Mouse (Mus musculus) midbrain, embryonic 12.5 days (tissue): ENCODE data around the gene Fgd6. TPM values are rescaled to one million over a fixed set of nuclear protein-coding genes. Genes with fewer than 3 reads are reported as not detected.

Experiments used
- ATAC-seq: fragments of 200-750 bp; cut with Nextera tagmentation; 2 replicates; pipeline ENCODE4 v1.8.0; 2017; ENCODE audit warnings: low read depth, moderate TSS enrichment, moderate library complexity; ENCODE audit not compliant: low FRiP score
- H3K27ac ChIP-seq: fragments of 300-500 bp; sonication (generic); replicated peaks from 2 replicates; pipeline ENCODE4 v1.5.1; 2016; ENCODE audit warnings: mild to moderate bottlenecking
- H3K27me3 ChIP-seq: fragments of 300-500 bp; sonication (generic); 2 replicates; pipeline ENCODE4 v1.6.1; 2016; ENCODE audit warnings: mild to moderate bottlenecking
- H3K36me3 ChIP-seq: fragments of 300-500 bp; sonication (generic); 2 replicates; pipeline ENCODE4 v1.6.1; 2016
- H3K4me1 ChIP-seq: fragments of 300-500 bp; sonication (generic); 2 replicates; pipeline ENCODE4 v1.6.1; 2016
- H3K4me2 ChIP-seq: fragments of 300-500 bp; sonication (generic); replicated peaks from 2 replicates; pipeline ENCODE4 v1.6.1; 2016; ENCODE audit warnings: mild to moderate bottlenecking, moderate library complexity
- H3K4me3 ChIP-seq: fragments of 300-500 bp; sonication (generic); 2 replicates; pipeline ENCODE4 v1.5.1; 2016; ENCODE audit warnings: mild to moderate bottlenecking
- H3K9ac ChIP-seq: fragments of 300-500 bp; sonication (generic); replicated peaks from 2 replicates; pipeline ENCODE4 v1.6.1; 2016; ENCODE audit warnings: mild to moderate bottlenecking, moderate library complexity
- H3K9me3 ChIP-seq: fragments of 300-500 bp; sonication (generic); 2 replicates; pipeline ENCODE4 v1.6.1; 2016; ENCODE audit warnings: mild to moderate bottlenecking
- WGBS: fragments of 180-500 bp; shearing (Covaris S2); methylation state at CpG from one replicate; pipeline ENCODE4 v1.1.7; 2016; 5-methylcytosine and 5-hydroxymethylcytosine counted together
- polyA plus RNA-seq: library from polyadenylated mRNA; unstranded; fragments of >200 nt; fragmentation: Nextera tagmentation; extraction: Ambion mirVana; gene quantifications from 2 replicates; pipeline ENCODE4 v1.2.1, GENCODE M21; 2016

The Fgd6 gene
- polyA plus RNA-seq, 1 experiment from 2014 or later = 4.9 TPM

DNA sequence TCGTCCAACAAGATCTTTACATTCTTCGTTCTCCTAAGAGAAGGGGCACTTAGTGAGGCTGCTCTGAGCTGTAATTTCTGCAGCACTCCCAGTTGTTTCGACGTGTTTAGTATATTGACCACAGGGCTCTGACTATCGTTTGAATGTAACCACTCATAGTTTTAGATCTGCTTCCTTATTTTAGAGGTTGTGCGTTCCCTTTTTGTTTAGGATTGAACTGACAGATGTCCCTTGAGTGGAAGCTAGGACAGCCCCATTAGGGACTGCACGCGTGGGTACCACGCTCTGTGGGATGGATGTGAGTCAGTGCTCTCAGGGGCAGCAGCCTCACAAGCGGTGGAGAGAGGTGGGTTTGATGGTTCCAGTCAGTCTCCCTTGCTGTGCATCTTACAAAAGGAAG lies 69.7 kb downstream of the Fgd6 start:
- H3K27ac ChIP-seq = no peak overlapping the region
- 93% methylated on average over 10 of the region's 10 CpGs for WGBS
- H3K9ac ChIP-seq = no peak overlapping the region
- ATAC-seq = no peak
- H3K27me3 ChIP-seq = no peaks in the 10 kb centered on the region
- H3K4me1 ChIP-seq = no peaks in the 10 kb centered on the region
- no peaks in the 10 kb centered on the region for H3K9me3 ChIP-seq
- 0 out of 2 replicates have a peak, but pooled peaks cover 6% of the 10 kb centered on the region for H3K36me3 ChIP-seq
- no peak overlapping the region for H3K4me2 ChIP-seq
- H3K4me3 ChIP-seq = no peak overlapping the region

DNA sequence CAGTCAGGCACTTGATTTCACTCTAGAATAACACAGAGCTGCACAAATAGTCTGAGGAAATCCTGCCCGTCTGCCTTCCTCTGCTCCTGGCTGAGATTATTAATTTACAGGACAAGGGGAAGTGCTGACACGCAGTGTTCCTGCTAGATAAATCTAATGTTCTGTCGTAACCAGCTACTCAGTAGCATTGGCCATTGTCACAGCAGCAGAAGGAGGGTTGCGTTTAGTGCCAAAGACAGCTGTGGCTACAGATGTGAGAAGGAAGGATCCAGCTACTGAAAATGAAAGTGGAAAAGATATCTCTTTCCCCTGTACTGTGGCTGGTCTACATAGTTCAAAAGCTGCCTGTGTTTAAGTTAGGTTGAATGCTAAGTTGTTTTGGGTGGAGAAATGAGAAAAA lies 71.4 kb downstream of the Fgd6 start:
- ATAC-seq = no peak
- H3K4me3 ChIP-seq = no peak overlapping the region
- H3K27me3 ChIP-seq = no peaks in the 10 kb centered on the region
- no peaks in the 10 kb centered on the region for H3K4me1 ChIP-seq
- H3K9ac ChIP-seq = no peak overlapping the region
- H3K9me3 ChIP-seq = no peaks in the 10 kb centered on the region
- no peak overlapping the region for H3K4me2 ChIP-seq
- H3K27ac ChIP-seq = no peak overlapping the region
- H3K36me3 ChIP-seq = 0 out of 2 replicates have a peak, but pooled peaks cover 6% of the 10 kb centered on the region
- WGBS = 85% methylated on average over 4 of the region's 4 CpGs

DNA sequence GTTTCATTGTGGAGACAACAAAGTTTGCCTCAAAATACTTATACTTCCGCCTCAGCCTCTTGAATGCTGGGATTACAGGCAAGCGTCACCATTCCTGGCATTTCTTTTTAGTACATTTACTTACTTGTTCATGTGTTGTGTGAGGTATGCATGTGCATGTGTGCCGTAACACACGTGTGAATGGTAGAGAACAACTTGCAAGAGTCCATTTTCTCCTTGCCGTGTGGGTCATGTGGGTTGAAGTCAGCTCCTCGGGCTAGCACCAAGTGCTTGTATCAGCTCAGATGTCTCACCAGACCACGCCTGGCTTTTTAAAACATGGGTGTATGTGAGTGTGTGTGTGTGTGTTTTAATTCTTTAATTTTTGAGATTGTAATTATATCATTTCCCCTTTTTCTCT lies 71.8 kb downstream of the Fgd6 start:
- Histone ChIP-seq H3K9me3 (no peaks in the 10 kb centered on the region), H3K27ac (no peak overlapping the region), H3K9ac (no peak overlapping the region), H3K4me1 (no peaks in the 10 kb centered on the region), H3K4me3 (no peak overlapping the region), H3K4me2 (no peak overlapping the region), H3K27me3 (no peaks in the 10 kb centered on the region), H3K36me3 (0 out of 2 replicates have a peak, but pooled peaks cover 6% of the 10 kb centered on the region)
- ATAC-seq = no peak
- WGBS = 92% methylated on average over 7 of the region's 7 CpGs

DNA sequence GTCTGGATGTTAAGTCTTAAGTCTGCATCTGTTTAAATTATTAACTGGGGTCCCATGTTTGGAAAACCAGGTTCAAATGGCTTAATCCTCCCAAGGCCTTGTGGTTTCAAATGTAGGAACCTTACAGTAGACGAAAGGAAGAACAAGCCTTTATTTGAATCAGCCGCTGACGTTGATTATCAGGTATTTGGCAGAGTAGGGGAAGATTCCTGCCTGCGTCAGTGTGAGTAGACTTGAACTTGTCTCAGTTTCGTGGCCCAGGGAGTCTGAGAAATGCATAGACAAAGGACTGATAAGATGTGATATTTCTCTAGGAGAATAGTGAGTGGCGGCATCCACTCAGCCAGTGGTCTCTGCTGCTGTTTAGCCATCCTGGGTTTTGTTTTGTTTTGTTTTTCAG lies 73.0 kb downstream of the Fgd6 start:
- H3K9me3 ChIP-seq = no peaks in the 10 kb centered on the region
- H3K9ac ChIP-seq = no peak overlapping the region
- H3K36me3 ChIP-seq = 0 out of 2 replicates have a peak, but pooled peaks cover 6% of the 10 kb centered on the region
- H3K27me3 ChIP-seq = no peaks in the 10 kb centered on the region
- no peak overlapping the region for H3K27ac ChIP-seq
- H3K4me1 ChIP-seq = no peaks in the 10 kb centered on the region
- 91% methylated on average over 6 of the region's 6 CpGs for WGBS
- ATAC-seq = no peak
- H3K4me3 ChIP-seq = no peak overlapping the region
- no peak overlapping the region for H3K4me2 ChIP-seq

DNA sequence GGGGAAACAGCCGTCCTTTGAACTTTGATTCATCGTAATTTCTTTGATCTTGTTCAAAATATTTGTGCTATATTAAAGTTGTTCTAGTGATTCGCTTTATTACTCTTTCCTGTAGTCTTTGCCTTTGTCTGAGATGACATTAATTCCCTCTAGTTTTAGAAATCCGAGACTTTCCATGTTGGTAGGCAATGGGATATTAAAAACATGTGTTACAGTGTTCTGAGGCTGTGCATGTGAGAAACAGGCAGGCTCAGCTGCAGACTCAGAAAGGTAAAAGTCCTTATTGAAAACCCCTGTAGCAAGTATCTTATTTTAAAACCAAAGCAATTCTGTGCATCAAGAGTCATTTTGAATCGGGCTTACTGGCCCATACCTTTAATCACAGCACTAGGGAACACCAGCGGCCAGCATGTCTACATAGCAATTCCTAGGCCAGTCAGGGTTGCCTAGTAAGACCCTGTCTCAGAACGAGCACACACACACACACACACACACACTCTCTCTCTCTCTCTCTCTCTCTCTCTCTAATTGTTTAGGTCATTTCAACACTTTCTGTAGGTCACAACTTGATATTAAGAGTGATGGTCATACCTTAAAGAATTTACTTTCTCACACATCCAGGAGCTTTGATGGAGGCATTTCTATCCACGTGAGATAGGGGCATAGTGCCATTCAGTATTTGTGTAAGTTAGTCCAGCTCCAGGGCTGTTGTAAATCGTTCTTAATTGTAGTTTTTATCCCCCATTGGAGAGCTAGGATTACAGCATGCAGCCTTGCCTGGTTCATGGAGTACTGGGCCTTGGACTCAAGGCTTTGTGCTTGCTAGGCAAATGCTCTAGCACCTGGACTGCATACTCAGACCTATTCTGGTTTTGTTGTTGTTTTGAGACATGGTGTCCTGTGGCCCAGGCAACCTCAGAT lies 75.3 kb downstream of the Fgd6 start:
- no peak overlapping the region for H3K27ac ChIP-seq
- no peak overlapping the region for H3K9ac ChIP-seq
- no peak overlapping the region for H3K4me3 ChIP-seq
- no peaks in the 10 kb centered on the region for H3K4me1 ChIP-seq
- no peak overlapping the region for H3K4me2 ChIP-seq
- WGBS = 84% methylated on average over 9 of the region's 9 CpGs
- ATAC-seq = no peak
- H3K9me3 ChIP-seq = no peaks in the 10 kb centered on the region
- no peaks in the 10 kb centered on the region for H3K27me3 ChIP-seq
- H3K36me3 ChIP-seq = no peaks in the 10 kb centered on the region

DNA sequence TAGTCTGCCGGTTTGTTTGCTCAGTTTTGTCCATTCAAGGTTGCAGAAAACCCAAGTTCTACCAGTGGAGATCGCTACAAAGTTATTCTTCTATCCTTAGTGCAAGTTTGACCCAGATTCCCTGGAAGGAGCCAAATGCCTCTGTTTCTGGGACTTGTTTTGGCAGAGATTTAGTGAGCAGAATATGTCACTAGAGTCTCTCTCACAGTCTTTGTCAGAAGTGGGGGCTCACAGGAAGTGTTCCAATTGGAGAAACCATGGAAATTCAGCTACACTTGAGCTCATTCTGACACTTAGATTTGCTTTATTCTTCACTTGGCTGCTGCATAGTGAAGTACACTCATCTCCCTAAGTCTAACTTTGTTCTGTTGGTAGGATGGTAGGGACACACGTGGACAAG lies 76.4 kb downstream of the Fgd6 start:
- 85% methylated on average over 3 of the region's 3 CpGs for WGBS
- no peak overlapping the region for H3K4me2 ChIP-seq
- no peak for ATAC-seq

DNA sequence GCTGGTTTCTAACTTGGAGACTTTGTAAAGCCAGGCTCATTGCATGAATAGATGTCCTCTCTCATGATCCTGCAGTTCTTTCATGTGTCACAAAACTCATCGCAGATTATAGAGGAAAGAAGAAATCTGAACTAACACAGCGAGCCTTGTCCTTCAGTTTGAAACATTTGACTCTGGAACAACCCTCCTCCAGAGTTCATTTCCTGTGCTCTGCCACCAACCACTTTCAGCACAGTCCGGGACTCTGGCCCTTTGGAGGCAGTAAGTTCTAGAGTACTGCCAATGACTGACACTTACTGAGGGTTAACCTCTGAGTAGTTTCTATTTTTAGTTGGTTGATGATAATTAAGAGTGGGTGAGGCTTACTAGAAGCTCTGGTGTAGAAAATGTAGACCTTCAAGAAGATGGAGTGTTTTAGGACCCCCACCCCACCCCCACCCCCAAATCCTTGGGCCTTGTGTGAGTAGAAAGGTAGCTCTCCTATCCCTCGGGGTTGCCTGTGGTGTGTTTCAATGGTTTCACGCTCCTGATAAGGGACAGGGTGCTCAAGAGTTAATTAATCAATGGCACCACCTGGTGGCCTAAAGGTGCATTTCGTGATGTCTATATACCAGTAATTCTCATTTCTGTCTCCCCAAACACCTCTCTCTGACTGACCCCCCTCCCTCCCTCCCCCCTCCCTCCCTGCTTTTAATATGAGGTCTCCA lies 80.2 kb downstream of the Fgd6 start:
- 43% methylated on average over 6 of the region's 6 CpGs for WGBS
- H3K36me3 ChIP-seq = 0 out of 2 replicates have a peak, but pooled peaks cover 7% of the 10 kb centered on the region
- H3K4me2 ChIP-seq = no peak overlapping the region
- no peak overlapping the region for H3K27ac ChIP-seq
- peak; percentile 70; the same call in 1 of the 2 replicates for ATAC-seq
- H3K9ac ChIP-seq = no peak overlapping the region
- H3K4me3 ChIP-seq = no peak overlapping the region
- H3K9me3 ChIP-seq = no peaks in the 10 kb centered on the region
- no peaks in the 10 kb centered on the region for H3K27me3 ChIP-seq
- no peaks in the 10 kb centered on the region for H3K4me1 ChIP-seq

More for the DNA sequence above, 76.4 kb downstream of the Fgd6 start:
- Histone ChIP-seq H3K36me3 (no peaks in the 10 kb centered on the region), H3K27ac (no peak overlapping the region), H3K9ac (no peak overlapping the region), H3K27me3 (no peaks in the 10 kb centered on the region), H3K4me3 (no peak overlapping the region), H3K9me3 (no peaks in the 10 kb centered on the region), H3K4me1 (no peaks in the 10 kb centered on the region)

DNA sequence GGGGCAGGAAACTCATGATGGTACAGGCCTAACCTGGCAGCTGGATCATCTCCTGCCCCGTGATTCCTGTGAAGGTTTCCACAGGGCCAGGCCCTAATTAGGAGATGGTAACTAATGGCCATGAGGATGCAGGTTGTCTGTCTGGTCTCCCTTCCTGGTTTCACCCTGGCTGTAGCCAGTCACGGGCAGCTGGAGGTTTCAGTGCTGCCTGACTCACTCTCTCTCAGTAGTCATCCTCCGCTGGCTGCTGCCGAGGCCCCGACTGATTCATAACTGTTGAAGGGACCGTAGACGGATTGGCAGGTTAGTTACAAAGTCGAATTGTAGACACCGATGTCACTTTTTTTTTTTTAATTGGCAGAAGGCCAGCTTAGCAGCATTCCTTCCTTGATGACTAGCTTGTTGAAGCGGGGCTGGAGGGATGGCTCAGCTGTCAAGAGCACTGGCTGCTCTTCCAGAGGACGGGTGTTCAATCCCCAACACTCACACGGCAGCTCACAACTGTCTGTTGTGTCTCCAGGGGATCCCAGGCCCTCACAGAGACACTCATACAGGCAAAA lies 81.1 kb downstream of the Fgd6 start:
- Histone ChIP-seq H3K4me2 (no peak overlapping the region), H3K9ac (no peak overlapping the region), H3K36me3 (0 out of 2 replicates have a peak, but pooled peaks cover 9% of the 10 kb centered on the region), H3K9me3 (no peaks in the 10 kb centered on the region), H3K4me1 (no peaks in the 10 kb centered on the region), H3K4me3 (no peak overlapping the region), H3K27ac (no peak overlapping the region), H3K27me3 (no peaks in the 10 kb centered on the region)
- WGBS = 88% methylated on average over 12 of the region's 12 CpGs
- ATAC-seq = no peak

DNA sequence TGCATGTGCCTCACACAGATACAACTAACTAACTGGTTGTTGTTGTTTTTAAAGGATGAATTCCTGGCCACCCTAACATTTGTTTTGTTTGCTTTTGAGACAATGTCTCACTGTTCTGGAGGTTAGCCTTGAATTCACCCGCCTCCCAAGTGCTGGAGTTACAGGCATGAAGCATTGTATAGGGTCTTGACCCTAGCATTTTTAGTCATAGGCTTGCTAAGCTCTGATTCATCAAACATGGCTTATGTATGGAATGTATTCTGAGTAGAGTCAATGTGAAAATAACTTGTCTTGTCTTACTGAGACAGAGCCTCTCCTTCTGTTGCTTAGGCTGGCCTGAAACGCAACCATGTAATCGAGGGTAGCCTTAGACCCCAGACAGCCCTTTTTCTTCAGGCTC lies 82.1 kb downstream of the Fgd6 start:
- Histone ChIP-seq H3K27me3 (no peaks in the 10 kb centered on the region), H3K4me1 (no peaks in the 10 kb centered on the region), H3K9me3 (no peaks in the 10 kb centered on the region), H3K4me2 (no peak overlapping the region), H3K27ac (no peak overlapping the region), H3K36me3 (0 out of 2 replicates have a peak, but pooled peaks cover 9% of the 10 kb centered on the region), H3K9ac (no peak overlapping the region), H3K4me3 (no peak overlapping the region)
- WGBS = 88% methylated on average over 3 of the region's 3 CpGs
- ATAC-seq = no peak

DNA sequence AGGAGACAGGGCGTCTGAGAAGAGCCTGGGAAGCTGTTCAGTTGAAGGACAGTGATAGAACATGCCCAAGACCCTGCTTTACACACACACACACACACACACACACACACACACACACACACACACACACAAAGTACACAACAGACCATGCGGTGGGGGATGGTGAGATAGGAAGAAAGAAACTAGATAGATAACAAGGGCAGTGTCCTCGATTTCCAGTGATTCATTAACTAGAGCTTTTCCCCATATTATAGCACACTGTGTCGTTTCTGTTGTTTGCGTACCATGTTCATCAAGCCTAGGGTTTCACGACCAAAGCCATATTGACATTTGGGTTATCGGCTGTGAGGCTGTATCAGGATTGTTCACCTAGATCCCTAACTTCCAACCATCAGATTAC lies 83.2 kb downstream of the Fgd6 start:
- WGBS = 96% methylated on average over 7 of the region's 7 CpGs
- Histone ChIP-seq H3K36me3 (peaks cover 18% of the 10 kb centered on the region; the same call in 1 of the 2 replicates), H3K27ac (no peak overlapping the region), H3K4me1 (no peaks in the 10 kb centered on the region), H3K4me3 (no peak overlapping the region), H3K27me3 (no peaks in the 10 kb centered on the region), H3K9me3 (no peaks in the 10 kb centered on the region), H3K4me2 (no peak overlapping the region), H3K9ac (no peak overlapping the region)
- ATAC-seq = no peak

DNA sequence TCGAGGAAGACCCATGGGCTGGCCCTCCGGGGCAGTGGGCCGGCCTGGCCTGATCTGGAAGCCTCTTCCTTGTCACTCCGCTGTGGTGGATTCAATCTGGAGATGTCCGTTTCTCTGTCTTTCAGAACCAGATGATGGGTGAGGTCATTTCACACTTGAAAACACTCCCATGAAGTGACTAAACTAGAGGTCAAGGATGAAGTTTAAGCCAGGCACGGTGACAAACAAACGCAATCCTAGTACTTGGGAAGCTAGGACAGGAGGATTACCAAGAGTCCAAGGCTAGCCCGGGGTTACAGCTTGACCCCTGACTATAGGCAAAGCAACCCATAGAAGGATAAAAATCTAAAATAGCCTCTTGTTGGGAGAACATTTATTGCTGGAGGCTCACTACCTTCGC lies 84.9 kb downstream of the Fgd6 start:
- no peak for ATAC-seq
- no peaks in the 10 kb centered on the region for H3K27me3 ChIP-seq
- no peaks in the 10 kb centered on the region for H3K9me3 ChIP-seq
- H3K36me3 ChIP-seq = peaks cover 22% of the 10 kb centered on the region; the same call in 1 of the 2 replicates
- WGBS = 85% methylated on average over 9 of the region's 9 CpGs
- no peak overlapping the region for H3K4me2 ChIP-seq
- H3K9ac ChIP-seq = no peak overlapping the region
- H3K27ac ChIP-seq = no peak overlapping the region
- H3K4me3 ChIP-seq = no peak overlapping the region
- no peaks in the 10 kb centered on the region for H3K4me1 ChIP-seq

DNA sequence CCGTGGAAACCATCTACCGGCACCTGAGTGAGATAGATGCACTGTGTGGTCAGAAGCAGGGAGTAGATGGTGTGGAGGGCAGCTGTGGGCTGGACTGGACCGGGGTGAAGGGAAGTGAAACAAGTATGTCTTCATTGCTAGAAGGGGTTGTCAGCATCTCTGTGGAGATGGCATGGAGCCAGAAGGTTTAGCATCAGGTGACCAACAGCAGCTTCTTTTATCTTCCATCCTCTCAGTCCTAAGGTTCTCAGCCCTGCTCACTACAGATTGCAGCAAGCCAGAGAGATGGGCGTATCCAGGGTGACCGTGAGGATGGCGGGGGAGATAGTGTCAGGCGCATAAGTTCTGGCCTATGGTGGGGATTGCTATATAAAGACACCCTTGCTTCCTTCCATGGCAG lies 86.8 kb downstream of the Fgd6 start:
- Histone ChIP-seq H3K9ac (no peak overlapping the region), H3K9me3 (no peaks in the 10 kb centered on the region), H3K4me3 (no peak overlapping the region), H3K4me2 (no peak overlapping the region), H3K27ac (no peak overlapping the region), H3K27me3 (no peaks in the 10 kb centered on the region), H3K4me1 (no peaks in the 10 kb centered on the region), H3K36me3 (peaks cover 27% of the 10 kb centered on the region; the same call in 1 of the 2 replicates)
- 92% methylated on average over 7 of the region's 7 CpGs for WGBS
- ATAC-seq = no peak
